Mouse (Mus musculus): ENCODE results near the gene Banp. TPM values are rescaled to one million over a fixed set of nuclear protein-coding genes. Genes with fewer than 3 reads are reported as not detected.

The Banp gene
- total and polyA plus RNA-seq, 2 experiments from 2014 or later = 22.8 to 59.7 TPM

- Histone ChIP-seq H3K27me3 (ENCODE audit: insufficient read depth, low read length) (no peaks in the 10 kb centered on the region), H3K27ac (no peak overlapping the region), H3K36me3 (ENCODE audit: insufficient read depth, low read length) (peaks cover 43% of the 10 kb centered on the region; the same call in 1 of the 2 replicates), H3K4me1 (ENCODE audit: insufficient read depth, low read length) (no peaks in the 10 kb centered on the region), H3K4me3 (ENCODE audit: low read length) (no peak overlapping the region), H3K9me3 (ENCODE audit: low read length) (no peaks in the 10 kb centered on the region), H3K4me2 (ENCODE audit: low read depth, low read length) (no peak overlapping the region), H3K9ac (replicated peaks; ENCODE audit: low read length) (no peak overlapping the region)
- WGBS = 76% methylated on average over 15 of the region's 15 CpGs
- DNase-seq (ENCODE audit: low spot score) = no peak
- no peak for ATAC-seq
- no peak for TF ChIP-seq CTCF (IDR thresholded peaks at IDR 0.05; ENCODE audit: low read depth)
Measured at GRCm38 (mm10) chr8:122001339-122002115, 52.0 kb downstream of the Banp start.

- peaks cover 44% of the 10 kb centered on the region for H3K36me3 ChIP-seq (ENCODE audit: insufficient read depth, low read length)
- peak; percentile 44 for DNase-seq (ENCODE audit: low spot score)
Measured at GRCm38 (mm10) chr8:122003646-122004045, 54.1 kb downstream of the Banp start.

GRCm38 (mm10) chr8:122004131-122004530, 54.6 kb downstream of the Banp start:
- no peaks in the 10 kb centered on the region for H3K27me3 ChIP-seq (ENCODE audit: insufficient read depth, low read length)
- H3K4me2 ChIP-seq (ENCODE audit: low read depth, low read length) = no peak overlapping the region
- peaks cover 44% of the 10 kb centered on the region for H3K36me3 ChIP-seq (ENCODE audit: insufficient read depth, low read length)
- no peak for ATAC-seq
- H3K4me3 ChIP-seq (ENCODE audit: low read length) = no peak overlapping the region
- 78% methylated on average over 5 of the region's 5 CpGs for WGBS
- H3K9me3 ChIP-seq (ENCODE audit: low read length) = no peaks in the 10 kb centered on the region
- no peaks in the 10 kb centered on the region for H3K4me1 ChIP-seq (ENCODE audit: insufficient read depth, low read length)
- no peak overlapping the region for H3K9ac ChIP-seq (replicated peaks; ENCODE audit: low read length)
- no peak overlapping the region for H3K27ac ChIP-seq
- TF ChIP-seq CTCF (IDR thresholded peaks at IDR 0.05; ENCODE audit: low read depth) = no peak
- DNase-seq (ENCODE audit: low spot score) = no peak

More at GRCm38 (mm10) chr8:122003646-122004045, 54.1 kb downstream of the Banp start:
- Histone ChIP-seq H3K9ac (replicated peaks; ENCODE audit: low read length) (no peak overlapping the region), H3K27ac (no peak overlapping the region), H3K9me3 (ENCODE audit: low read length) (no peaks in the 10 kb centered on the region), H3K27me3 (ENCODE audit: insufficient read depth, low read length) (no peaks in the 10 kb centered on the region), H3K4me3 (ENCODE audit: low read length) (no peak overlapping the region), H3K4me1 (ENCODE audit: insufficient read depth, low read length) (no peaks in the 10 kb centered on the region), H3K4me2 (ENCODE audit: low read depth, low read length) (no peak overlapping the region)
- WGBS = 50% methylated on average over 8 of the region's 8 CpGs
- TF ChIP-seq CTCF (IDR thresholded peaks at IDR 0.05; ENCODE audit: low read depth) = no peak
- ATAC-seq = no peak

- peak; percentile 49 for DNase-seq (ENCODE audit: low spot score)
- H3K36me3 ChIP-seq (ENCODE audit: insufficient read depth, low read length) = peaks cover 42% of the 10 kb centered on the region
- TF ChIP-seq CTCF (IDR thresholded peaks at IDR 0.05; ENCODE audit: low read depth) = no peak
Measured at GRCm38 (mm10) chr8:122005422-122006204, 56.1 kb downstream of the Banp start.

GRCm38 (mm10) chr8:122006688-122007484, 57.3 kb downstream of the Banp start:
- 66% methylated on average over 13 of the region's 13 CpGs for WGBS
- H3K27ac ChIP-seq = peak overlapping the region; percentile 41; the same call in 1 of the 2 replicates

More at GRCm38 (mm10) chr8:122005422-122006204, 56.1 kb downstream of the Banp start:
- WGBS = 65% methylated on average over 25 of the region's 25 CpGs
- no peaks in the 10 kb centered on the region for H3K9me3 ChIP-seq (ENCODE audit: low read length)
- no peak overlapping the region for H3K4me2 ChIP-seq (ENCODE audit: low read depth, low read length)
- H3K9ac ChIP-seq (replicated peaks; ENCODE audit: low read length) = no peak overlapping the region
- no peak overlapping the region for H3K4me3 ChIP-seq (ENCODE audit: low read length)
- no peaks in the 10 kb centered on the region for H3K4me1 ChIP-seq (ENCODE audit: insufficient read depth, low read length)
- H3K27ac ChIP-seq = no peak overlapping the region; the same call in 1 of the 2 replicates
- no peaks in the 10 kb centered on the region for H3K27me3 ChIP-seq (ENCODE audit: insufficient read depth, low read length)
- ATAC-seq = 0 out of 2 replicates have a peak, but pooled peaks have one; percentile 33

GRCm38 (mm10) chr8:122008395-122008794, 58.8 kb downstream of the Banp start:
- no peaks in the 10 kb centered on the region for H3K4me1 ChIP-seq (ENCODE audit: insufficient read depth, low read length)

More at GRCm38 (mm10) chr8:122006688-122007484, 57.3 kb downstream of the Banp start:
- H3K36me3 ChIP-seq (ENCODE audit: insufficient read depth, low read length) = peaks cover 35% of the 10 kb centered on the region
- DNase-seq (ENCODE audit: low spot score) = peak; percentile 43
- 0 out of 2 replicates have a peak overlapping the region, but pooled peaks have one; percentile 17 for H3K9ac ChIP-seq (replicated peaks; ENCODE audit: low read length)
- no peaks in the 10 kb centered on the region for H3K27me3 ChIP-seq (ENCODE audit: insufficient read depth, low read length)
- H3K4me1 ChIP-seq (ENCODE audit: insufficient read depth, low read length) = no peaks in the 10 kb centered on the region
- no peak for ATAC-seq
- no peaks in the 10 kb centered on the region for H3K9me3 ChIP-seq (ENCODE audit: low read length)
- TF ChIP-seq CTCF (IDR thresholded peaks at IDR 0.05; ENCODE audit: low read depth) = no peak
- peak overlapping the region; percentile 27 for H3K4me2 ChIP-seq (ENCODE audit: low read depth, low read length)
- H3K4me3 ChIP-seq (ENCODE audit: low read length) = no peak overlapping the region

More at GRCm38 (mm10) chr8:122008395-122008794, 58.8 kb downstream of the Banp start:
- DNase-seq (ENCODE audit: low spot score) = no peak
- H3K9ac ChIP-seq (replicated peaks; ENCODE audit: low read length) = no peak overlapping the region
- H3K4me3 ChIP-seq (ENCODE audit: low read length) = no peak overlapping the region
- H3K4me2 ChIP-seq (ENCODE audit: low read depth, low read length) = 0 out of 2 replicates have a peak overlapping the region, but pooled peaks have one; percentile 18
- no peak overlapping the region for H3K27ac ChIP-seq
- no peaks in the 10 kb centered on the region for H3K27me3 ChIP-seq (ENCODE audit: insufficient read depth, low read length)
- no peak for ATAC-seq
- peaks cover 28% of the 10 kb centered on the region for H3K36me3 ChIP-seq (ENCODE audit: insufficient read depth, low read length)
- no peaks in the 10 kb centered on the region for H3K9me3 ChIP-seq (ENCODE audit: low read length)
- TF ChIP-seq CTCF (IDR thresholded peaks at IDR 0.05; ENCODE audit: low read depth) = no peak
- WGBS = 86% methylated on average over 5 of the region's 5 CpGs
